Mouse (Mus musculus): ENCODE data around the gene Trnau1ap.

- no peak for TF ChIP-seq CTCF (IDR thresholded peaks at IDR 0.05; ENCODE audit: low read depth, low read length)
- no peak for TF ChIP-seq GATA2 (IDR thresholded peaks at IDR 0.05; ENCODE audit: borderline replicate concordance, low read depth, low read length)
- TF ChIP-seq TAL1 (conservative IDR thresholded peaks at IDR 0.05; ENCODE audit: low read depth, low read length), result no peak
- TF ChIP-seq GATA1 (IDR thresholded peaks at IDR 0.05; ENCODE audit: borderline replicate concordance, low read length), result no peak
- TF ChIP-seq POLR2AphosphoS5 (IDR thresholded peaks at IDR 0.05; ENCODE audit: insufficient replicate concordance, low read depth, low read length), result no peak
These were observed 13.6 kb downstream of the Trnau1ap start for GRCm38 (mm10) chr4:132315711-132316110.
